Mouse (Mus musculus): Measurements from ENCODE around the gene Robo1.

GRCm38 (mm10) chr16:72544950-72545349, 236.8 kb downstream of the Robo1 start:
- no peak for TF ChIP-seq CTCF (IDR thresholded peaks at IDR 0.05; ENCODE audit: insufficient read depth, low read depth, low read length)
- no peak for TF ChIP-seq POLR2A (IDR thresholded peaks at IDR 0.05; ENCODE audit: insufficient read depth, low read depth, low read length)
